Mouse (Mus musculus) Patski (cell line): ENCODE measurements at regions not wholly inside any gene's neighbourhood (a gene's known extent, or its start where the extent isn't known, plus 50 kb on each side); places are given as distances from the start of the nearest gene placed in this dataset.

Experiments used
- ATAC-seq: fragments of 100-300 bp; one replicate; pipeline ENCODE4 v1.8.0; 2021
- CTCF ChIA-PET: fragments of 350-600 bp; sonication (Branson Sonifier 250); formaldehyde crosslinking; loops from one replicate; lab custom pipeline; 2022; ENCODE audit warnings: inconsistent platforms; lab: Charles Lee
- POLR2A ChIA-PET: fragments of 350-600 bp; sonication (Branson Sonifier 250); formaldehyde crosslinking; loops from one replicate; lab custom pipeline; 2022; ENCODE audit warnings: antibody characterized with exemption, inconsistent platforms; lab: Charles Lee
- DNase-seq: peaks from one replicate; pipeline ENCODE4 v3.0.0-alpha.2; 2011; ENCODE audit warnings: low read depth, low spot score
- H3K27me3 ChIP-seq: fragments of 371-371 bp; one replicate; pipeline ENCODE4 v1.5.1; 2021
- CTCF ChIP-seq: fragments of 100-300 bp; IDR thresholded peaks from one replicate; pipeline ENCODE4 v1.5.1; 2021
- in situ Hi-C: fragments of 300-500 bp; cut with MboI; formaldehyde crosslinking; loops from 3 replicates; pipeline ENCODE4 v1.11.1; 2018; ENCODE audit warnings: low pct_unique_long_range_greater_than_20kb, mixed read lengths

DNA sequence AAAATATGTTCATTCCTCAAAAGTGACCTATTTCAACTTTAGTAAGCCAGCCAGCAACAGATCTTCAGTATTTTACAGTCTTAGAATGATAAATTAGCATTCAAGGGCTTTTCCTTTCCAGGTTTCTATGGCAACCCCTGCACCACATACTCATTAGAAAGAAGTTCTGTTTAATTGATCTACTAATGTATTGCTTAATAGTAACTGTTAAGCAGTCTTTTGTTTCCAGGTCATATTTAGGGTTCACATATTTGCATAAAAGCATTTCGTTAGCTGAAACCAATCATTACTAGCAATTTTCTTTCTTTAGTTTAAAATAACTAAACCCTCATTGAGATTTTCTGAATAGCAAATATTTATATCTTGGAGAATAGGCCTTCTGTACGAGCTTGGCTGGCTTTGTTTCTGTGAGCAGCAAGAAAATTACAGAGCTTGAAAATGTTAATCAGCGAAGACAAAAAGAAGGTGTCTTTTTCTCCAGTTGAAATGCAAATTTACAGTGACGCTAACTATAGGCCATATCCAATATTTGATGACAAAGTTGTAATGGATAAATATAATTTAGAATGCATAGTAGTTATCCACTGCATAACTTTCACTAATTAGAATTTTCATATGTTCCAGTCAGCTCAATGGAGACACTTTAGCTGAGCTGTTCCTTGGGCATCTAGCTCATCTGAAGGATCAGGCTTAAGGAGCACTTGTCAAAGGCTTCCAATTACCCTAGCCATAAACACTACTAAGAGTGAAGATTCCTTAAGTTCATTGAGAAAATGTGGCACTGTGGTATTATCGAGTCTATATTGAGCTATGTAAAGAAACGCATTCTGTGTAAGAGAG is 473.5 kb upstream of the Itga1 start:
- ATAC-seq (no peak), DNase-seq (no peak)
- ChIA-PET POLR2A (no interaction called here), CTCF (no interaction called here)
- no peak for TF ChIP-seq CTCF
- in situ Hi-C loops = no loop called here
- H3K27me3 ChIP-seq = peaks cover 6% of the 10 kb centered on the region

DNA sequence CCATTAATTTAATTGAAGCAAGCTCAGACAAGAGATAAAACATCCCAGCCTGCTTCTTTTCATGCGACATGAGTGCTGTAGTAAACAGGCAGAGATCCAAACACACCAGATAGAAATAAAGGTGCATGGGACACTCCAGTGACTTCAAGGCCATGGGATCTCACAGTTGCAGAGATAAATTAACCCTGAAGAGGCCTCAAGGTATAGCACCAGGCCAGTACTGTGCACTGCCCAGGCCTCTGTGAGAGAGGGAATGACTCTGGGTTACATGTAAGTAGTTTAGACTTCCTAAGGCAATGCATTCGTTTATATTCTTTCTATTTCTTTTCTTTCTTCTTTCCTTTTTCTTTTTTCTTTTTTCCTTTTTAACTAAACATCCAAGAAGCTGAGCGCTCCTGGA is 439.4 kb upstream of the Itga1 start:
- ATAC-seq (no peak), DNase-seq (no peak)
- ChIA-PET CTCF (no interaction called here), POLR2A (no interaction called here)
- H3K27me3 ChIP-seq = peaks cover 12% of the 10 kb centered on the region
- in situ Hi-C loops = no loop called here
- no peak for TF ChIP-seq CTCF

DNA sequence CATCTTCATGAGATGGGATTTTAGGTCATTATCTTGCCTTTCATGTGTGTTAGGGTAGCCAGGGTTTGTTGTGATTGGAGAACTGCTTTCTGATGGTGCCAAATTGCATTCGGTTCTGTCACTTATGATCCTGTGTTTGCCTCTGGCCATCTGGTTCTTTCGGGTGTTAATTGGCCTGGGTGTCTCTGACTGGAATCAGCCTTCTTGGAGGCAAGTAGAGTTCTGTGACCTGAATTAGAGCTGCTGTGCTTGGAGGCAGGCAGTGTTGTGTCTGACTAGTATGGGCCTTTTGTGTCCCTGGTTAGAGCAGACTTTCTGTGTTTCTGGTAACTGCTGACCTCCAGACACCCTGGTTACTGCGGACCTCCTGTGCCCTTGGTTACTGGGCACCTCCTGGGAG is 434.1 kb upstream of the Itga1 start:
- DNase-seq (no peak), ATAC-seq (no peak)
- H3K27me3 ChIP-seq = peaks cover 7% of the 10 kb centered on the region
- no peak for TF ChIP-seq CTCF
- in situ Hi-C loops = no loop called here
- POLR2A ChIA-PET = no interaction called here
- CTCF ChIA-PET = no interaction called here

DNA sequence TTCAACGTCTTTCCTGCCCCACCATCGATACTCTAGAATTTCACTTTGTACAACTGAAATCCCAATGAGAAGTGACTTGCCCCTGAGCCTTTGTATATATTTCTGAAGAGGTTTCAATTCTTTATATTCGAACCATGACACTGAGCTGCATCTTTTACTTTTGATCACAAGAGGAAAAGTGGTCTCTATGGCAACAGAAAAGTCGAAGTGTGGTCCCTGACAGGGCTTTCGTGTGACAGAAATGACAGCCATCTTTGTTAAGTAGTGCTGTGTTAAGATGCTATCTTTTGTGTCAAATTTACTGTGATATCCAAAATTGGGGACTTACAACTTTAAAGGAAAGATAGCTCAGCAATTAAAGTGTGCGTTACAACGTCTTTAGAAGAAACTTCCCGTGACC is 412.1 kb upstream of the Itga1 start:
- DNase-seq (no peak), ATAC-seq (no peak)
- in situ Hi-C loops = no loop called here
- ChIA-PET POLR2A (no interaction called here), CTCF (no interaction called here)
- H3K27me3 ChIP-seq = peaks cover 30% of the 10 kb centered on the region
- TF ChIP-seq CTCF = no peak

DNA sequence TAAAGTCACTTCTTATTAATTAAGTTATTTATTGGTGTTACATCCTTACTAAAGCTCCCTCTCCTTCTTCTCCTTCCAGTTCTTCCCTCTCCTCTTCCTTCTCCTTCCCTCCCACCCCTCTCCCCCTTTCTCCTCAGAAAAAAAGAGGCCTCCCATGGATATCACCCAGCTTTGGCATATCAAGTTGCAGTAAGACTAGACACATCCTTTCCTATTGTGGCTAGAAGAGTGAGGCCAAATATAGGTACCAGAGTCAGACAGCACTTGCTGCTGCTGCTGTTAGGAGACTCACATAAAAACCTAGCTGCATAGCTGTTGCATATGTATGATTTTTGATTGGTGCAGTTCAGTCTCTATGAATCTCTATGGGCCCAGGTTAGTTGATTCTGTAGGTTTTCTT is 410.4 kb upstream of the Itga1 start:
- POLR2A ChIA-PET = no interaction called here
- DNase-seq = no peak
- peaks cover 30% of the 10 kb centered on the region for H3K27me3 ChIP-seq
- in situ Hi-C loops = no loop called here
- TF ChIP-seq CTCF = no peak
- ATAC-seq = no peak
- CTCF ChIA-PET = no interaction called here

DNA sequence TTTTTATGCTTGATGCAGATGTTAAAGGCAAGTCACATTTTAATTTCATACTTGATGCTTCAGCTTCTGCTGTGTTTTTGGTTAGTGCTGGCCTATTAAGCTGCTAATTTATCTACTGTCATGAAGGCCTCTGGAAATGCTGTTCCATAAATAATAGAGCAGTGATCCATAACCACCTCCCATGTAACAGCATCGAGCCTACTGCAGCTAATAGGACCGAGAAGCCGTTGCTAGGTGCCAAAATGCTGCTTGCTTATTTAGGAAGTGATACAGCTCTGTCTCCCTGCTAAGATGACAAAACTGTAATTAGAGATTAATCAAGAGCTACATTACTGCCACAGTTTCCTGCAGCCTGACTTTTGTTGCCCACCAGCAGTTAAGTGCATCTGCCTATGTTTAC is 406.9 kb upstream of the Itga1 start:
- H3K27me3 ChIP-seq = peaks cover 27% of the 10 kb centered on the region
- no peak for ATAC-seq
- TF ChIP-seq CTCF = no peak
- ChIA-PET POLR2A (no interaction called here), CTCF (interaction anchor here (1.7 kb wide), 1 partner anchor 11 kb away, joined by 3 read pairs; no protein-coding TSS in a partner anchor)
- in situ Hi-C loops = no loop called here
- no peak for DNase-seq

DNA sequence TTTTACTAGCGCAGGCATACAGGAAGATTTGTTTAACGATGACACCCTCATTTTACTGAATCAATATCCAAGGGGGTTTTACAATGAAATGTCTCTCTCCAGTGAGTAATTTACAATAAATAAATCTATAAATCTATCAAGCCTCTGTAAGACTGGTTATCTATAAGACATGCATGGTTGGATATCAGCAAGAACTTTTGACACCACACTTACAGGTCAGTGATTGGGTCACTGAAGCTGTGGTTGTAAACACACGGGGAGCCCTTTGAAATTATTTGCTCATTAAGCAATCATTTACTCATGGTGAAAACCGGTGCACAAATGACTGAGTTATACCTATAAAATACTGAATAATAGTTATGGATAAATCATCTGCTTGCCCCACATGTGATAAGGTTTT is 392.6 kb upstream of the Itga1 start:
- in situ Hi-C loops = no loop called here
- peaks cover 10% of the 10 kb centered on the region for H3K27me3 ChIP-seq
- no peak for DNase-seq
- TF ChIP-seq CTCF = no peak
- no peak for ATAC-seq
- CTCF ChIA-PET = no interaction called here
- POLR2A ChIA-PET = no interaction called here

DNA sequence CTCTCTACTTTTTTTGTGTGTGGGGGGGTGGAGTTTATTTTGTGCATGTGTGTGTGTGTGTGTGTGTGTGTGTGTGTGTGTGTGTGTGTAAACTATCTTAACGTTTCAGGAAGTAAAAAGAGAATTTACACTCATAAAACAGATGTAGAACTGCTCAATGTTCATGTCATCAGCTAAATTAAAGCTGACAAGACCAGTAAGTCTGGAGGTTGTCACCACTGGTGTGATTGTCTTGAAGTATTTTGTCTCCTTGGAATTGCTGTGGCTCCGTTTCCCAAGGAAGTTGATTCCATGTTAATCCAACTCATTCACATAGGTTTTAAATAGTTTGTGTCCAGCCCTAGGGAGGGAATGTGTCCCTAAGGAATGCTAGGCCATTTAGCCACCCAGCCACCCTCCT is 374.1 kb upstream of the Itga1 start:
- POLR2A ChIA-PET = no interaction called here
- no peak for ATAC-seq
- no peak for TF ChIP-seq CTCF

DNA sequence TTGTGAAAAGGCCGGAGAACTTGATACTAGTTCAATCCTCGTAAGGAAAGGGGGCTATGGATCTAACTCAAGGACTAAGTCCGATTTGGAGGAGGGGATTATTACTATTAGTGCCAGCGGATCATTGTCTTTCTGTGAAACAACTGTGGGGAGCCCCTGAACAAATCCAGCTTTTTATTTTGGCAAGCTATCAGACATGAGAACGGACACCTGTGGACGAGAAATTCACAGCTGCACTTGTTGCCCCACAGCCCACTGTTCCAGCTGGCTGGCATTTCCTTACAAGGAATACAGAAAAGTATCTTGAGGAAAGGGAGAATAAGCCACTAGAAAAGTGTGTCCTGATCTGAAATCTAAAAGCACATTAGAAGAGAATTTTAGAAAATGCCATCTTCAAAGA is 363.9 kb upstream of the Itga1 start:
- ChIA-PET POLR2A (no interaction called here), CTCF (no interaction called here)
- ATAC-seq (no peak), DNase-seq (no peak)
- TF ChIP-seq CTCF = no peak
- in situ Hi-C loops = loop anchor here (25.0 kb wide), 1 partner anchor 1247 kb away; no protein-coding TSS in a partner anchor
- peaks cover 29% of the 10 kb centered on the region for H3K27me3 ChIP-seq

More for the DNA sequence above, 374.1 kb upstream of the Itga1 start:
- in situ Hi-C loops = no loop called here
- no peak for DNase-seq
- CTCF ChIA-PET = no interaction called here
- peaks cover 11% of the 10 kb centered on the region for H3K27me3 ChIP-seq

DNA sequence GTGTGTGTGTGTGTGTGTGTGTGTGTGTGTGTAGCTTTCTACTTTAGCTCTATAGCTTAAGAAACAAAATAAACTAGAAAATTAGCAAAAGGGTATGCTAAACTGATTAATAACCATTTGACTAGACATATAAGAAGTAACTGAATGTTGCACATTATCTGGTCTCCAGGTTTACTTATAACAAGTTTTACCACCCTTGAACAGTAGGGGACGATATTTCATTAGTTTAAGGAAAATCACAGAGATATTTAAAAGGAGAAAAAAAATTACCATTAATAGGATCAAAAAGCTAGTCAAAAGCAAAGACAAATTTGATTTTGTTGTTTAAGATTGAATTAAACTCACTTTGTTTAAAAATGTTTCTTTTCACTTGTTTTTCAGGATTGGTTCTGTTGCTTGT is 349.5 kb upstream of the Itga1 start:
- in situ Hi-C loops = loop anchor here (25.0 kb wide), 1 partner anchor 1261 kb away; no protein-coding TSS in a partner anchor
- ChIA-PET POLR2A (no interaction called here), CTCF (interaction anchor here (1.6 kb wide), 1 partner anchor 221 kb away, joined by 4 read pairs; no protein-coding TSS in a partner anchor)
- no peak for DNase-seq
- peak; percentile 27 for TF ChIP-seq CTCF
- no peak for ATAC-seq
- peaks cover 40% of the 10 kb centered on the region for H3K27me3 ChIP-seq

DNA sequence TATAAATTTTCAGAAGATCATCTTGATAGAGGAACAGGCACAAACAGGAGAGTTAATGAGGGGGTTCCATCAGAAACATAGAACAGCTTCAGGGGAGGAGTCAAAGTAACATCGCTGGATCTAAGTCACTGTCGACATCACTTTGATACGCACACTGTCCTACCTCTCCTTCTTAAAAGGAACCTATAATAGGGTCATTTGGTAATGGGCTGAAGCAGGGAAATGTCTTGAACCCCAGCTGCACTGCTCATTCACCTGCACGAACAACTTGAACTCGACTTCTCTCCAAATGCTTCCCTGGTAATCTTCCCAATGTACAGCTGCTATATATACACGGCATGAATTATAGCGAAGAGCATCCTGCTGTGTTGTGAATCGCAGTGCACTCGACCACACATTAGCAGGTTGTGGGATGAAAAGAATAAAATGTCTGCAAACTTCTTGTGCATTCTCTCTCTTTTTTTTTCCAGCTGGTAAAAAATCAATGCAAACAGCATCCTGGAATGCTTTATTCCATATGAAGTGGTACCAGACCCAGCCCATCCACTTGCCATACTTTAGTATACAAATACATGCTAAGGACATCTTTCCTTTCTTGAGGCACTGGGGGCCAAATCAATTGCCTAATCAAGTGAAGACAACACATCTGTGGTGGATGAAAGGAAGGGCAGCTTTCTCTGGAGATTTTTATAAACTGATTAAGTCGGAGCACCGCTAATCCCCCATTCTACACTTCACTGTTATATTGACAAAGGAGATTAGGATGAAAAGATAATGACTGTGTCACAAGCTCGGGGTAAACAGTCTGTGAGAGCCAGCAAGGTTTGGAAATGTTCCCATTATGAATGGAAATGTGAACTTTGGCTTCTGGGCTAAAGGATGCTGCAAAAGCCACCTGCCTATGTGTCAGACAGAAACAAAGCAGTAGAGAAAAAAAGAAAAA is 325.6 kb upstream of the Itga1 start:
- no peak for DNase-seq
- peaks cover 18% of the 10 kb centered on the region for H3K27me3 ChIP-seq
- in situ Hi-C loops = no loop called here
- no peak for TF ChIP-seq CTCF
- ChIA-PET POLR2A (no interaction called here), CTCF (no interaction called here)
- no peak for ATAC-seq
